Mouse (Mus musculus) heart, embryonic 16.5 days (tissue): ENCODE data around the gene Klhl42. TPM values are rescaled to one million over a fixed set of nuclear protein-coding genes. Genes with fewer than 3 reads are reported as not detected.

ENCODE experiments used
- ATAC-seq: fragments of 200-750 bp; cut with Nextera tagmentation; replicated peaks from 2 replicates; pipeline ENCODE4 v1.8.0; 2017; ENCODE audit warnings: moderate number of reproducible peaks; ENCODE audit not compliant: insufficient read depth, low FRiP score; ENCODE audit errors: extremely low read depth
- H3K27ac ChIP-seq: fragments of 300-500 bp; sonication (generic); 2 replicates; pipeline ENCODE4 v1.5.1; 2014; ENCODE audit warnings: mild to moderate bottlenecking, low read length, control low read depth, moderate library complexity
- H3K27me3 ChIP-seq: fragments of 300-500 bp; sonication (generic); 2 replicates; pipeline ENCODE4 v1.6.1; 2014; ENCODE audit warnings: low read length, mixed read lengths; ENCODE audit not compliant: control insufficient read depth, insufficient read depth
- H3K36me3 ChIP-seq: fragments of 300-500 bp; sonication (generic); 2 replicates; pipeline ENCODE4 v1.6.1; 2014; ENCODE audit not compliant: control insufficient read depth, insufficient read depth
- H3K4me1 ChIP-seq: fragments of 300-500 bp; sonication (generic); 2 replicates; pipeline ENCODE4 v1.6.1; 2014; ENCODE audit warnings: low read length, mixed read lengths; ENCODE audit not compliant: control insufficient read depth, insufficient read depth
- H3K4me2 ChIP-seq: fragments of 300-500 bp; sonication (generic); 2 replicates; pipeline ENCODE4 v1.6.1; 2014; ENCODE audit warnings: low read depth, mild to moderate bottlenecking, control low read depth, low read length
- H3K4me3 ChIP-seq: fragments of 300-500 bp; sonication (generic); 2 replicates; pipeline ENCODE4 v1.5.1; 2014; ENCODE audit warnings: mild to moderate bottlenecking, control low read depth, low read length
- H3K9ac ChIP-seq: fragments of 300-500 bp; sonication (generic); 2 replicates; pipeline ENCODE4 v1.6.1; 2014; ENCODE audit warnings: low read length, control low read depth
- H3K9me3 ChIP-seq: fragments of 300-500 bp; sonication (generic); replicated peaks from 2 replicates; pipeline ENCODE4 v1.6.1; 2016; ENCODE audit warnings: low read length; ENCODE audit not compliant: control insufficient read depth
- WGBS: fragments of 180-500 bp; shearing (Covaris S2); extraction: QIAGEN DNeasy Blood & Tissue Kit; methylation state at CpG from one replicate; pipeline ENCODE4 v1.1.7; 2014; 5-methylcytosine and 5-hydroxymethylcytosine counted together
- polyA plus RNA-seq: library from polyadenylated mRNA; unstranded; fragments of >200 nt; fragmentation: Nextera tagmentation; extraction: Ambion mirVana; gene quantifications from 2 replicates; pipeline ENCODE4 v1.2.1, GENCODE M21; 2015

The Klhl42 gene
- polyA plus RNA-seq, 1 experiment from 2014 or later = 4.3 TPM

DNA sequence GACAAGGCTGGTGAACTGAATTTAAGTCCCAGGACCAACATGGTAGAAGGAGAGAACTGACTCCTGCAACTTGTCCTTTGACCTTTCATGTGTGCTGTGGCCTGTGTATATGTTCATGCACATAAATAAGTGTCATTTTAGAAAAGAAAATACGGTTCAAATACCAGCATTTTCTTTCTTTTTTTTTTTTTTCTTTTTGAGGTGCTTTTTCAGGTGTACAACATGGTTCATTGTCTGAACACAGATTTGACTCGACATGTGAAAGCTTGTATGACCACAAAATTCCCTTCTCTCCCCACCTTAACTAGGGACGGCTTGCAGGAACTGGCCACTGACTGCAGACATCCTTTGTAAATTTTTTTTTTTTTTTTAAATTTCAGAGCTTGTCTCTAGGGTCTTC lies 5.8 kb downstream of the Klhl42 start:
- no peak overlapping the region for H3K4me3 ChIP-seq
- peaks cover 21% of the 10 kb centered on the region for H3K4me1 ChIP-seq
- ATAC-seq = no peak
- H3K27me3 ChIP-seq = no peaks in the 10 kb centered on the region
- 67% methylated on average over 3 of the region's 3 CpGs for WGBS
- peaks cover 5% of the 10 kb centered on the region for H3K36me3 ChIP-seq
- H3K27ac ChIP-seq = peak overlapping the region; percentile 9; the same call in 1 of the 2 replicates
- H3K9me3 ChIP-seq = no peaks in the 10 kb centered on the region
- H3K4me2 ChIP-seq = no peak overlapping the region
- H3K9ac ChIP-seq = no peak overlapping the region

DNA sequence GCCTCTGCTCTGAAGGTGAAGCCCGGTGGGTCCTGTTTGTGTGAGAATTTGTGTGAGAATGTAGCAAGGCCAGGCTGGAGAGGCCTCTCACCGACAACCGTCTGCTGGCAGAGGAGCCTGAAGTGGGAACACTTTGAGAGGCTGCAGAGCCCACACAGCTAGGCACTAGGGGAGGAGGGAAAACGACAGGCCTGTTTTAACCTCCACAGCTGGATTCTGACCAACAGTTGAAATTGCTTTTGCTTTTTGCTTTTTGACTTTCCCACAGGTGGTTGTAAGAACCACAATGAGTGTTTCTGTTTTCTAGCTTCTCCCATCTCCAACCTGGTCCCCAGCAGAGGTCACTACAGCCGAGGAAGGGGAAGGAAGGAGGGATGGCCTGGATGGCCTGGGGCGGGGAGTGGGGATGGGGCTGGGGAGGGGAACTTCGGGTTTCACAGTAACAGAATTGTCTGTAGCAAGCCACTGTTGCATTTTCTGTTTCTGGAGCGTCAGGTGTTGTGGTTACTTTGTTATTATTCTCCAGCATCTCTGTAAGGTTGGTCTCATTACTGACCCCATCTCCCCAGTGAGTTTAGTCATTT lies 6.3 kb downstream of the Klhl42 start:
- H3K27me3 ChIP-seq = no peaks in the 10 kb centered on the region
- H3K4me2 ChIP-seq = no peak overlapping the region
- 51% methylated on average over 8 of the region's 8 CpGs for WGBS
- H3K36me3 ChIP-seq = peaks cover 7% of the 10 kb centered on the region
- H3K27ac ChIP-seq = peak overlapping the region; percentile 9; the same call in 1 of the 2 replicates
- no peak for ATAC-seq
- H3K9me3 ChIP-seq = no peaks in the 10 kb centered on the region
- no peak overlapping the region for H3K9ac ChIP-seq
- no peak overlapping the region for H3K4me3 ChIP-seq
- peaks cover 18% of the 10 kb centered on the region for H3K4me1 ChIP-seq

- WGBS = 76% methylated on average over 19 of the region's 19 CpGs
- Histone ChIP-seq H3K4me2 (no peak overlapping the region), H3K36me3 (peaks cover 8% of the 10 kb centered on the region), H3K27me3 (no peaks in the 10 kb centered on the region), H3K27ac (no peak overlapping the region), H3K9me3 (no peaks in the 10 kb centered on the region), H3K9ac (no peak overlapping the region), H3K4me1 (peaks cover 8% of the 10 kb centered on the region; the same call in 1 of the 2 replicates), H3K4me3 (no peak overlapping the region)
- ATAC-seq = no peak
These were observed 8.5 kb downstream of the Klhl42 start for GRCm38 (mm10) chr6:147099458-147100277.

GRCm38 (mm10) chr6:147102293-147102692 lies 11.1 kb downstream of the Klhl42 start:
- no peaks in the 10 kb centered on the region for H3K9me3 ChIP-seq
- H3K4me3 ChIP-seq = no peak overlapping the region
- H3K27me3 ChIP-seq = no peaks in the 10 kb centered on the region
- peaks cover 3% of the 10 kb centered on the region; the same call in 1 of the 2 replicates for H3K4me1 ChIP-seq
- peaks cover 5% of the 10 kb centered on the region for H3K36me3 ChIP-seq
- no peak overlapping the region for H3K4me2 ChIP-seq
- no peak overlapping the region for H3K9ac ChIP-seq
- no peak overlapping the region for H3K27ac ChIP-seq
- 89% methylated on average over 3 of the region's 3 CpGs for WGBS
- ATAC-seq = no peak

DNA sequence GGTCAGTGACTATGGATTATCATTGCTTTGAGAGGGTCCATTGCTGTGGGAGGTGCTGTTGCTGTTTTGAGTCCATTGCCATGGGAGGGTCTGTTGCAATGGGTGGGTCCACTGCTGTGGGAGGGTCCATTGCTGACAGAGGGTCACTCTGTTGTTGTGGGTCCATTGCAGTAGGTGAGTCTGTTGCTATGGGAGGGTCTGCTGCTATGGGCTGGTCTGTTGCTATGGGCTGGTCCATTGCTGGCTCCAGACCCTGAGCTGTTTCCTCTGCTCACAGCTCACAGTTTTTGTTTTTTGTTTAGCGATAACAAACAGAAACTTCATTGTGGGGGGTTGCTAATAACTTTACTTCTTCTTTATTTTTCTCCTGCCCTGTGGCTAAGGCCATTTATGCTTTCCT lies 14.3 kb downstream of the Klhl42 start:
- WGBS = 97% methylated on average over 1 of the region's 1 CpGs
- Histone ChIP-seq H3K27me3 (no peaks in the 10 kb centered on the region), H3K4me3 (no peak overlapping the region), H3K27ac (no peak overlapping the region), H3K9ac (no peak overlapping the region), H3K9me3 (no peaks in the 10 kb centered on the region), H3K4me2 (no peak overlapping the region), H3K4me1 (peaks cover 2% of the 10 kb centered on the region; the same call in 1 of the 2 replicates), H3K36me3 (peaks cover 10% of the 10 kb centered on the region)
- ATAC-seq = no peak

DNA sequence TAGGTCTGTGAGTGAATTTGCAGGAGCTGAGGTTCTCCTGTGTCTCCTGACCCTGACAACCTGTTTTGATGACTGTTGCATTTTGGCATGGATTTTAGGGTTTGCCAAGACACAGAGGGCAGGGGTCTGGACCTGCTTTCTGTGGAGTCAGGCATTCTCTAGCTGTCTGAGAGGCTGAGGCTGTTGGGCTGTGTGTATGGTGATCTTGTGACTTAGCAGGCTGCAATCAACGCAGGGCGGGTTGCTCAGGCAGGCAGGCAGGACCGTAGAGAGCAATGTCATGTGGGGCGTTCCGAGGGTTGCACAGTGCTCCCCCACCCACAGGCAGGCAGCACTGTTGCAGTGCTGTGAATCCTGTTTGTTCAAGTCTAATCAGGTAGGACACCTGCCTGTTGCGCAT lies 15.5 kb downstream of the Klhl42 start:
- Histone ChIP-seq H3K9me3 (no peaks in the 10 kb centered on the region), H3K4me3 (no peak overlapping the region), H3K36me3 (peaks cover 10% of the 10 kb centered on the region), H3K4me2 (no peak overlapping the region), H3K27me3 (no peaks in the 10 kb centered on the region), H3K27ac (no peak overlapping the region), H3K4me1 (peaks cover 2% of the 10 kb centered on the region; the same call in 1 of the 2 replicates), H3K9ac (no peak overlapping the region)
- 67% methylated on average over 6 of the region's 6 CpGs for WGBS
- ATAC-seq = no peak

- Histone ChIP-seq H3K4me1 (peaks cover 2% of the 10 kb centered on the region; the same call in 1 of the 2 replicates), H3K27me3 (no peaks in the 10 kb centered on the region), H3K4me3 (no peak overlapping the region), H3K4me2 (no peak overlapping the region), H3K36me3 (peaks cover 12% of the 10 kb centered on the region), H3K9me3 (no peaks in the 10 kb centered on the region), H3K9ac (no peak overlapping the region), H3K27ac (no peak overlapping the region)
- WGBS = 59% methylated on average over 7 of the region's 7 CpGs
- no peak for ATAC-seq
These were observed 18.1 kb downstream of the Klhl42 start for GRCm38 (mm10) chr6:147109283-147109682.

DNA sequence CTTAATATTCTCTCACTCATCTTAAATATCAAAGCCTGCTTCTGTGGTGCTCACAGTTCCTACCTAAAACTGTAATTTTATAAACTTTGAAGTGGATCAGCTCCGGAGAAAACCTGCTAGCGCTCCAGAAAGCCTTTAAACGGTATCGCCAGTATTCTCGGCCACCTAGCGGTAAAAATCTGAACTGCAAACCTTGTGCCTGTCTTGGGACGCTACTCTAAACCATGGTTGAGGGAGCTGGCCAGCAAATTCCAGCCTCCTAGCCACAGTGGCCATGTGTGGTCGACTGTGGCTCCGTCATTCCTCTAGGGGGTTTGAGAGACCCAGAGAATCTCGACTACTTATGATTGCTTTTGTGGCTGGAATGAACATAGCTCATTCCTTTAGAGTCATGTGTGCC lies 25.4 kb downstream of the Klhl42 start:
- Histone ChIP-seq H3K36me3 (peaks cover 7% of the 10 kb centered on the region; the same call in 1 of the 2 replicates), H3K4me2 (no peak overlapping the region), H3K9ac (no peak overlapping the region), H3K4me3 (no peak overlapping the region), H3K27me3 (no peaks in the 10 kb centered on the region), H3K27ac (no peak overlapping the region), H3K4me1 (no peaks in the 10 kb centered on the region), H3K9me3 (no peaks in the 10 kb centered on the region)
- WGBS = 6% methylated on average over 10 of the region's 10 CpGs
- no peak; the same call in 1 of the 2 replicates for ATAC-seq

GRCm38 (mm10) chr6:147117764-147118163 lies 26.6 kb downstream of the Klhl42 start:
- no peak for ATAC-seq
- Histone ChIP-seq H3K9ac (no peak overlapping the region), H3K27ac (no peak overlapping the region), H3K9me3 (no peaks in the 10 kb centered on the region), H3K4me1 (no peaks in the 10 kb centered on the region), H3K36me3 (no peaks in the 10 kb centered on the region), H3K4me2 (no peak overlapping the region), H3K4me3 (no peak overlapping the region), H3K27me3 (no peaks in the 10 kb centered on the region)
- WGBS = 87% methylated on average over 7 of the region's 7 CpGs
